Mouse (Mus musculus): ENCODE results near the gene Lrrtm3. TPM values are rescaled to one million over a fixed set of nuclear protein-coding genes. Genes with fewer than 3 reads are reported as not detected.

Gene Lrrtm3
- total RNA-seq, 2 experiments from 2014 or later: not detected

DNA sequence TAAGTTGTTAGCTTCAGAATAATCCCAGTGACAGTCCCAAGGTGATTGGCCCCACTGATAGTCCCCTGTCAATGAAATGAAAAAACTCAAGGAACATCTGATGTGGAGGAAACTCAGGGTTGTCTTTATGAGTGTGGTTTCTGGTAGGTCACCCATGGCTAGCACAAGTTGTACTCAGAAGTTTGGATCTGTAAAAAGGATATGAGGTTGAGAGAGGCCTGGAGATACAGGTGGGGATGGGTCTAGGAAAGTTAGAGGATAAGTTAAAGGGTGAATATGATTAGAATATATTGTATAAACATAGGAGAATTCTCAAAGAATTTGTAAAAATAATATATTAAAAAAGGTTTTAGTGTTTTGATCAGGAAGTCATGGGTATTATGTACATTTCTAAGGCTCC lies 162.7 kb downstream of the Lrrtm3 start, which contains the start of gene Gm10118:
Gene Gm10118 (minus strand): TSS at position 101 of the 400 bp plus-strand sequence.
- no peak for ATAC-seq (replicated peaks; ENCODE audit: low FRiP score, poor library complexity, severe bottlenecking)

DNA sequence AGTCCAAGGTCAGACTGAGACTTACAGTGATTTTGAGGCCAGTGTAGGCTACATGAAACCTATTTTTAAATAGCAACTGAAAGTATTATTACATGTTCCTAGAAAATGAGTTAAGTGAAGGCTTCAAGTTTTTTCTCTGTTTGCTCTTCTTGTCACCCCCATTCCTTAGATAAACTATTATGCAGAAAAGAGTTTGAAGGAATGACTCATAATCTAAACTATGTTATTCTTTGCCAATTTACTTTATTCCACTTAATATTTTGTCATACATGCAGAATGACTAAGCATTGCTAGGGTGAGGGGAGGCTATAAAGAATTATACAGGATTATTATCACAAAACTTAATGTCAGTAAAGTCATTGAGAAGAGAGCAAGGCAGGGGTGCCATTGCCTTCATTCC lies 181.2 kb downstream of the Lrrtm3 start:
- no peak for ATAC-seq (replicated peaks; ENCODE audit: low FRiP score, poor library complexity, severe bottlenecking)

DNA sequence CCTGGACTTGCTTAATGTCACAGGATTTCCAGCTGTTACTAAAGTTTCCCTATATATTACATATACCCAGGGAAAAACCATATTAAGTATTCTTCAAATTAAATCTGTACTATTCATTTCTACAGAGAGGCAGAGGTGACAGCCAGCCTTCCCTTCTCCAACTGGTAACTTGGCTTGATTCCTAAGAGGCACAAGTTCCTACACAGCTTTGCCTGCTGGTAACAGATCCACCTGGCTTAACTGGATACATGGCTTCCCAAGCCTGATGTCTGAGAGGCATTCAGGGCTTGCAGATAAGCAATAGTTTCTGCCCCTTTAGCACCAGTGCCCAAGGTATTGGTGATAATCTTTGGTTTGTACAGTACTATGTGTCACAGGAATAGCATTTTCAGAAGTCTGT lies 190.2 kb downstream of the Lrrtm3 start:
- ATAC-seq (replicated peaks; ENCODE audit: low FRiP score, poor library complexity, severe bottlenecking): no peak

DNA sequence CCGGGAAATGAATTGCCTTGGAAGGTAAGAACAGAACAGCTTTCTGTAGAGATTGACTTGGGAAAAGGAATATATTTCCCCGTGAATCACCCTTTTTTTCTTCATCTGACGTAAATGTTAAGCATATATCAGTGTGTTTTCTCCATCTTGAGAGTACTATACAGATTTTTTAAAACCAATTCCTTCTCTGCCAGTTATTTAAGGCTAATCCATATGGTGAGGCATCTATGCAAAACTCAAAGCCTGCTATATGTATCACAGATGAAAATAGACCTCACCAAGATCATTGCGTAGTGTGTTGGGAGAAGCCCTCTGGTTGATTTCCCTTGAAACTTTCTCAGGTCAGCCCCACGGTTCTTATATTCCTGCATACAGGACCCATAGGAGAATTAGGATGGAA lies 195.5 kb downstream of the Lrrtm3 start:
- ATAC-seq (replicated peaks; ENCODE audit: low FRiP score, poor library complexity, severe bottlenecking): no peak

DNA sequence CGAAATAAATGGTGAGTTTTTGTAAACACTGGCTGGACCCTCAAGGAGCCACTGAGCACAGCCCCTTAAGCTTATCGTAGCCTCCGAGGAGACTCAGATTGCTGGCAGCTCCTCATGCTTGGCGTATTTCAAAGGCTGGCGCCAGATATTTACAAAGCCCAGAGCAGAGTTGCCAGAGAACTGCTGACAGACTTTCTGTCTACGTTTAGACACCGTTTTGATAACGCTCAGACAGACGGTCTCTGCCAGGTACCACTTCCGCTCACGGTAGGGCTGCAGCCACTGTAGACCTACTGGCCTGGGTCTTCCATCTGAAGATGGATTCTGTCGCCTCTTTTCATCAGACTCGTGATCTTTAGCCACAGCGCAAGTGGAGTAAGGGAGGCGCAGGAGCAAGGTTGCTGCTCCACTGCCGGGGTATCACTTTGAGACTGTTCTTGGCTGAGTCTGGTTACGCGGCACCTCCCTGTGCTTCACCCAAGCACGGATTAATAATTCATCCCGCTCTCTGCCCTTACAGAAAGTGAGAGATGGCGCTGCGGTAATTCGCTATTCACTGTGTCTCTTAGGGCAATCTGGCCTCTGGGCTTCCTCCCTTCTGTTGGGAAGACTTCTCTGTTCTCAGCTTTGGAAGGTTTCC lies 203.5 kb downstream of the Lrrtm3 start:
- ATAC-seq (replicated peaks; ENCODE audit: low FRiP score, poor library complexity, severe bottlenecking): no peak

DNA sequence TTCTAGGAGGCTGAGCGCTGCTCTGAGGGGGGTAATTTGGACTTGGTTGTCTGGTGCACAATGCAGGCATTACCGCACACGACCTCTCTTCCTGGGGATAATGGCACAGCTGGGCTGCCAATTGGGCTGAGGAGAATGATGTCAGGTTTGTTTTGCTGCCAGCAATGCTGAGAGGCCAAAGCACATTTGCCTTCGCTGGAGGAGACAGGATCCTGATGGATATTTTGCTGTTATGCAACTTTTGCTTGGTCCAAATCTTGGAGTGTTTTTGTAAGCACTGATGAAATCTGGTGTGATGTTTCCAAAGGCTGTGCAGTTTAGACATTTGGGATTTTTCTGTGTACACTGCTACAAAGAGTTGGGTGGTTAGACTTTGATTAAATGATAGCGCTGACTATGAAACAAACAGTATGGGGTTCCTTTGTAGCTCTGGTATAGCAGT lies 209.6 kb downstream of the Lrrtm3 start:
- no peak for ATAC-seq (replicated peaks; ENCODE audit: low FRiP score, poor library complexity, severe bottlenecking)

Other genes with a start within 250 kb of the Lrrtm3 start
- not detected in 2 replicates for gene Gm10118, start 162.8 kb downstream of the Lrrtm3 start, total RNA-seq (2015; ENCODE audit: low replicate concordance)
- gene Gm10118, start 162.8 kb downstream of the Lrrtm3 start, total RNA-seq (2017; ENCODE audit: low replicate concordance): not detected in 2 replicates

Data from erythroid progenitor cell, adult 5-6 weeks (primary cell).